Mouse (Mus musculus): ENCODE measurements around the gene Apba2. TPM values are rescaled to one million over a fixed set of nuclear protein-coding genes. Genes with fewer than 3 reads are reported as not detected.

The Apba2 gene
- polyA plus RNA-seq, 1 experiment from 2014 or later = 201 TPM

GRCm38 (mm10) chr7:64619261-64619660, 117.8 kb downstream of the Apba2 start:
- WGBS = 92% methylated on average over 4 of the region's 4 CpGs
- H3K9me3 ChIP-seq = no peaks in the 10 kb centered on the region
- no peak overlapping the region for H3K27ac ChIP-seq
- H3K4me3 ChIP-seq = no peak overlapping the region
- no peak overlapping the region for H3K4me2 ChIP-seq
- H3K27me3 ChIP-seq (replicated peaks) = no peaks in the 10 kb centered on the region
- peaks cover 3% of the 10 kb centered on the region; the same call in 1 of the 2 replicates for H3K4me1 ChIP-seq
- H3K9ac ChIP-seq = no peak overlapping the region
- no peak for ATAC-seq (replicated peaks)
- H3K36me3 ChIP-seq (replicated peaks) = no peaks in the 10 kb centered on the region

- no peak overlapping the region for H3K4me3 ChIP-seq
- no peak overlapping the region for H3K4me2 ChIP-seq
- H3K9me3 ChIP-seq = no peaks in the 10 kb centered on the region
- peaks cover 19% of the 10 kb centered on the region for H3K4me1 ChIP-seq
- WGBS = 88% methylated on average over 8 of the region's 8 CpGs
- no peaks in the 10 kb centered on the region for H3K36me3 ChIP-seq (replicated peaks)
- no peak overlapping the region for H3K9ac ChIP-seq
- no peak for ATAC-seq (replicated peaks)
- no peak overlapping the region for H3K27ac ChIP-seq
- H3K27me3 ChIP-seq (replicated peaks) = no peaks in the 10 kb centered on the region
Observed at GRCm38 (mm10) chr7:64626494-64626893, 125.0 kb downstream of the Apba2 start.

- Histone ChIP-seq H3K9me3 (no peaks in the 10 kb centered on the region), H3K4me2 (no peak overlapping the region), H3K36me3 (replicated peaks) (no peaks in the 10 kb centered on the region), H3K27me3 (replicated peaks) (no peaks in the 10 kb centered on the region), H3K27ac (peak overlapping the region; percentile 28; the same call in 1 of the 2 replicates), H3K4me3 (no peak overlapping the region), H3K9ac (no peak overlapping the region), H3K4me1 (peaks cover 35% of the 10 kb centered on the region)
- 0 out of 2 replicates have a peak, but pooled peaks have one; percentile 15 for ATAC-seq (replicated peaks)
- 40% methylated on average over 8 of the region's 8 CpGs for WGBS
Observed at GRCm38 (mm10) chr7:64627972-64628655, 126.6 kb downstream of the Apba2 start.

- peak overlapping the region; percentile 50; the same call in 1 of the 2 replicates for H3K27ac ChIP-seq
- H3K9ac ChIP-seq = no peak overlapping the region
- no peaks in the 10 kb centered on the region for H3K9me3 ChIP-seq
- no peak for ATAC-seq (replicated peaks)
- H3K4me1 ChIP-seq = peaks cover 47% of the 10 kb centered on the region
- H3K36me3 ChIP-seq (replicated peaks) = no peaks in the 10 kb centered on the region
- H3K27me3 ChIP-seq (replicated peaks) = no peaks in the 10 kb centered on the region
- H3K4me3 ChIP-seq = no peak overlapping the region
- 76% methylated on average over 6 of the region's 6 CpGs for WGBS
- no peak overlapping the region for H3K4me2 ChIP-seq
Observed at GRCm38 (mm10) chr7:64630697-64631096, 129.2 kb downstream of the Apba2 start.

GRCm38 (mm10) chr7:64631131-64631530, 129.6 kb downstream of the Apba2 start:
- Histone ChIP-seq H3K9me3 (no peaks in the 10 kb centered on the region), H3K4me1 (peaks cover 47% of the 10 kb centered on the region), H3K27me3 (replicated peaks) (no peaks in the 10 kb centered on the region), H3K36me3 (replicated peaks) (no peaks in the 10 kb centered on the region), H3K9ac (no peak overlapping the region), H3K27ac (peak overlapping the region; percentile 50; the same call in 1 of the 2 replicates), H3K4me2 (no peak overlapping the region), H3K4me3 (no peak overlapping the region)
- ATAC-seq (replicated peaks) = no peak
- 66% methylated on average over 6 of the region's 6 CpGs for WGBS

GRCm38 (mm10) chr7:64631781-64632351, 130.4 kb downstream of the Apba2 start:
- no peaks in the 10 kb centered on the region for H3K9me3 ChIP-seq
- no peak overlapping the region for H3K4me2 ChIP-seq
- 36% methylated on average over 6 of the region's 6 CpGs for WGBS
- H3K4me1 ChIP-seq = peaks cover 47% of the 10 kb centered on the region
- no peaks in the 10 kb centered on the region for H3K36me3 ChIP-seq (replicated peaks)
- no peak overlapping the region for H3K9ac ChIP-seq
- no peak for ATAC-seq (replicated peaks)
- H3K27me3 ChIP-seq (replicated peaks) = no peaks in the 10 kb centered on the region
- H3K4me3 ChIP-seq = no peak overlapping the region
- H3K27ac ChIP-seq = peak overlapping the region; percentile 50; the same call in 1 of the 2 replicates

GRCm38 (mm10) chr7:64633182-64633581, 131.7 kb downstream of the Apba2 start:
- peaks cover 41% of the 10 kb centered on the region for H3K4me1 ChIP-seq
- peak; percentile 40; the same call in 1 of the 2 replicates for ATAC-seq (replicated peaks)
- no peaks in the 10 kb centered on the region for H3K27me3 ChIP-seq (replicated peaks)
- no peaks in the 10 kb centered on the region for H3K36me3 ChIP-seq (replicated peaks)
- no peaks in the 10 kb centered on the region for H3K9me3 ChIP-seq
- H3K4me3 ChIP-seq = no peak overlapping the region
- H3K9ac ChIP-seq = no peak overlapping the region
- peak overlapping the region; percentile 22; the same call in 1 of the 2 replicates for H3K27ac ChIP-seq
- 31% methylated on average over 4 of the region's 4 CpGs for WGBS
- H3K4me2 ChIP-seq = no peak overlapping the region

- Histone ChIP-seq H3K4me3 (no peak overlapping the region), H3K9ac (no peak overlapping the region), H3K9me3 (no peaks in the 10 kb centered on the region), H3K27me3 (replicated peaks) (no peaks in the 10 kb centered on the region), H3K4me2 (no peak overlapping the region), H3K27ac (peak overlapping the region; percentile 48), H3K36me3 (replicated peaks) (no peaks in the 10 kb centered on the region), H3K4me1 (peaks cover 40% of the 10 kb centered on the region)
- whole genome bisulfite sequencing = 61% methylated on average over 5 of the region's 5 CpGs
- ATAC-seq (replicated peaks) = no peak
Observed at GRCm38 (mm10) chr7:64633916-64634315, 132.4 kb downstream of the Apba2 start.

- Histone ChIP-seq H3K9ac (no peak overlapping the region), H3K36me3 (replicated peaks) (no peaks in the 10 kb centered on the region), H3K9me3 (no peaks in the 10 kb centered on the region), H3K27ac (peak overlapping the region; percentile 48), H3K27me3 (replicated peaks) (no peaks in the 10 kb centered on the region), H3K4me2 (no peak overlapping the region), H3K4me3 (no peak overlapping the region), H3K4me1 (peaks cover 40% of the 10 kb centered on the region)
- no peak; the same call in 1 of the 2 replicates for ATAC-seq (replicated peaks)
Observed at GRCm38 (mm10) chr7:64634482-64634881, 133.0 kb downstream of the Apba2 start.

- no peak overlapping the region for H3K27ac ChIP-seq
- no peak overlapping the region for H3K4me2 ChIP-seq
- ATAC-seq (replicated peaks) = no peak
- no peak overlapping the region for H3K9ac ChIP-seq
- H3K27me3 ChIP-seq (replicated peaks) = no peaks in the 10 kb centered on the region
- peaks cover 11% of the 10 kb centered on the region for H3K4me1 ChIP-seq
- WGBS = 70% methylated on average over 4 of the region's 4 CpGs
- no peaks in the 10 kb centered on the region for H3K36me3 ChIP-seq (replicated peaks)
- H3K4me3 ChIP-seq = no peak overlapping the region
- no peaks in the 10 kb centered on the region for H3K9me3 ChIP-seq
Observed at GRCm38 (mm10) chr7:64638922-64639321, 137.4 kb downstream of the Apba2 start.

GRCm38 (mm10) chr7:64640651-64641050, 139.1 kb downstream of the Apba2 start:
- H3K27me3 ChIP-seq (replicated peaks) = no peaks in the 10 kb centered on the region
- no peak for ATAC-seq (replicated peaks)
- H3K4me1 ChIP-seq = peaks cover 4% of the 10 kb centered on the region; the same call in 1 of the 2 replicates
- no peaks in the 10 kb centered on the region for H3K9me3 ChIP-seq
- WGBS = 94% methylated on average over 3 of the region's 3 CpGs
- no peak overlapping the region for H3K27ac ChIP-seq
- H3K4me3 ChIP-seq = no peak overlapping the region
- H3K36me3 ChIP-seq (replicated peaks) = no peaks in the 10 kb centered on the region
- H3K4me2 ChIP-seq = no peak overlapping the region
- no peak overlapping the region for H3K9ac ChIP-seq

GRCm38 (mm10) chr7:64642903-64643302, 141.4 kb downstream of the Apba2 start:
- H3K27me3 ChIP-seq (replicated peaks) = no peaks in the 10 kb centered on the region
- peaks cover 4% of the 10 kb centered on the region; the same call in 1 of the 2 replicates for H3K4me1 ChIP-seq
- no peak overlapping the region for H3K9ac ChIP-seq
- H3K4me2 ChIP-seq = no peak overlapping the region
- H3K36me3 ChIP-seq (replicated peaks) = no peaks in the 10 kb centered on the region
- no peak for ATAC-seq (replicated peaks)
- H3K9me3 ChIP-seq = no peaks in the 10 kb centered on the region
- no peak overlapping the region for H3K27ac ChIP-seq
- 20% methylated on average over 1 of the region's 1 CpGs for WGBS
- no peak overlapping the region for H3K4me3 ChIP-seq

- no peak for ATAC-seq (replicated peaks)
- Histone ChIP-seq H3K4me3 (no peak overlapping the region), H3K4me1 (peaks cover 11% of the 10 kb centered on the region), H3K27ac (no peak overlapping the region), H3K27me3 (replicated peaks) (no peaks in the 10 kb centered on the region), H3K4me2 (no peak overlapping the region), H3K9ac (no peak overlapping the region), H3K36me3 (replicated peaks) (no peaks in the 10 kb centered on the region), H3K9me3 (no peaks in the 10 kb centered on the region)
- WGBS = 90% methylated on average over 3 of the region's 3 CpGs
Observed at GRCm38 (mm10) chr7:64645458-64645857, 144.0 kb downstream of the Apba2 start.

Measured in midbrain, embryonic 15.5 days (tissue).